Mouse (Mus musculus) G1E (cell line): Measurements from ENCODE around the gene Ptpn14.

Source experiments
- CTCF ChIP-seq: IDR thresholded peaks from 2 replicates; pipeline ENCODE4 v1.5.1; 2012; ENCODE audit warnings: low read depth, low read length, inconsistent platforms, mixed read lengths
- GATA1 ChIP-seq: IDR thresholded peaks from 2 replicates; pipeline ENCODE4 v1.6.1; 2012; ENCODE audit warnings: borderline replicate concordance, low read length, inconsistent platforms, mixed read lengths

GRCm38 (mm10) chr1:189824436-189824835 is 96.4 kb downstream of the Ptpn14 start:
- TF ChIP-seq CTCF = no peak
- no peak for TF ChIP-seq GATA1
